Mouse (Mus musculus): ENCODE data around the gene Hpgds. TPM values are rescaled to one million over a fixed set of nuclear protein-coding genes. Genes with fewer than 3 reads are reported as not detected.

The Hpgds gene
- total RNA-seq, 2 experiments from 2014 or later, result 0.78 to 1.1 TPM

Other genes with a start within 250 kb of the Hpgds start
- 10 to 100 TPM; 13.3 to 13.5 TPM for gene Smarcad1, start 102.3 kb downstream of the Hpgds start, total RNA-seq (2021)
- gene C130060K24Rik, start 236.2 kb upstream of the Hpgds start, total RNA-seq (2021), result not detected